Mouse (Mus musculus): ENCODE data around the gene Tnrc6b. TPM values are rescaled to one million over a fixed set of nuclear protein-coding genes. Genes with fewer than 3 reads are reported as not detected.

The Tnrc6b gene
- polyA plus RNA-seq, 1 experiment = 9.4 TPM

- TF ChIP-seq MYOG (IDR thresholded peaks at IDR 0.05; ENCODE audit: control insufficient read depth, extremely low read depth, insufficient read length) (no peak), CTCF (IDR thresholded peaks at IDR 0.05; ENCODE audit: control insufficient read depth, insufficient read depth, insufficient read length) (peak; percentile 70), MYOD1 (IDR thresholded peaks at IDR 0.05; ENCODE audit: control insufficient read depth, insufficient read length, low read depth) (peak; percentile 63), FOSL1 (IDR thresholded peaks at IDR 0.05; ENCODE audit: insufficient read depth, low read length, poor library complexity, severe bottlenecking) (no peak), MAX (IDR thresholded peaks at IDR 0.05) (peak; percentile 54), USF1 (IDR thresholded peaks at IDR 0.05; ENCODE audit: low read depth) (no peak), CEBPB (IDR thresholded peaks at IDR 0.05; ENCODE audit: low read depth) (no peak)
- Histone ChIP-seq H3K4me3 (ENCODE audit: insufficient read depth, poor library complexity, severe bottlenecking) (peak within 1 kb of the TSS; percentile 94), H3K79me3 (ENCODE audit: low read depth) (peaks cover 33% of the 10 kb centered on the region), H3K27me3 (ENCODE audit: control insufficient read depth, insufficient read depth, insufficient read length) (no peaks in the 10 kb centered on the region), H3K36me3 (ENCODE audit: control insufficient read depth, insufficient read depth) (peaks cover 27% of the 10 kb centered on the region), H3K79me2 (ENCODE audit: control insufficient read depth, insufficient read depth) (peaks cover 51% of the 10 kb centered on the region), H3ac (ENCODE audit: control insufficient read depth, insufficient read length, low read depth) (peak within 1 kb of the TSS; percentile 89)
Measured at GRCm38 (mm10) chr15:80948145-80949135, 237.3 kb downstream of the Tnrc6b start, which contains the start of gene Adsl. Gene Adsl (plus strand): TSS chr15:80948490.

GRCm38 (mm10) chr15:80949431-80949830 lies 238.3 kb downstream of the Tnrc6b start:
- TF ChIP-seq USF1 (IDR thresholded peaks at IDR 0.05; ENCODE audit: low read depth) (no peak), CEBPB (IDR thresholded peaks at IDR 0.05; ENCODE audit: low read depth) (no peak), MYOD1 (IDR thresholded peaks at IDR 0.05; ENCODE audit: control insufficient read depth, insufficient read length, low read depth) (no peak), MAX (IDR thresholded peaks at IDR 0.05) (no peak), FOSL1 (IDR thresholded peaks at IDR 0.05; ENCODE audit: insufficient read depth, low read length, poor library complexity, severe bottlenecking) (no peak), CTCF (IDR thresholded peaks at IDR 0.05; ENCODE audit: control insufficient read depth, insufficient read depth, insufficient read length) (no peak), MYOG (IDR thresholded peaks at IDR 0.05; ENCODE audit: control insufficient read depth, extremely low read depth, insufficient read length) (no peak)
- peak overlapping the region; percentile 43 for H3ac ChIP-seq (ENCODE audit: control insufficient read depth, insufficient read length, low read depth)
- H3K4me3 ChIP-seq (ENCODE audit: insufficient read depth, poor library complexity, severe bottlenecking) = peak overlapping the region; percentile 94
- peaks cover 61% of the 10 kb centered on the region for H3K79me2 ChIP-seq (ENCODE audit: control insufficient read depth, insufficient read depth)
- H3K27me3 ChIP-seq (ENCODE audit: control insufficient read depth, insufficient read depth, insufficient read length) = no peaks in the 10 kb centered on the region
- peaks cover 37% of the 10 kb centered on the region for H3K36me3 ChIP-seq (ENCODE audit: control insufficient read depth, insufficient read depth)
- peaks cover 35% of the 10 kb centered on the region for H3K79me3 ChIP-seq (ENCODE audit: low read depth)

GRCm38 (mm10) chr15:80950055-80950454 lies 238.9 kb downstream of the Tnrc6b start:
- TF ChIP-seq CTCF (IDR thresholded peaks at IDR 0.05; ENCODE audit: control insufficient read depth, insufficient read depth, insufficient read length) (no peak), CEBPB (IDR thresholded peaks at IDR 0.05; ENCODE audit: low read depth) (no peak), USF1 (IDR thresholded peaks at IDR 0.05; ENCODE audit: low read depth) (no peak), MYOG (IDR thresholded peaks at IDR 0.05; ENCODE audit: control insufficient read depth, extremely low read depth, insufficient read length) (no peak), MAX (IDR thresholded peaks at IDR 0.05) (no peak), FOSL1 (IDR thresholded peaks at IDR 0.05; ENCODE audit: insufficient read depth, low read length, poor library complexity, severe bottlenecking) (no peak), MYOD1 (IDR thresholded peaks at IDR 0.05; ENCODE audit: control insufficient read depth, insufficient read length, low read depth) (no peak)
- Histone ChIP-seq H3K79me2 (ENCODE audit: control insufficient read depth, insufficient read depth) (peaks cover 67% of the 10 kb centered on the region), H3K36me3 (ENCODE audit: control insufficient read depth, insufficient read depth) (peaks cover 44% of the 10 kb centered on the region), H3K4me3 (ENCODE audit: insufficient read depth, poor library complexity, severe bottlenecking) (no peak overlapping the region), H3K79me3 (ENCODE audit: low read depth) (peaks cover 35% of the 10 kb centered on the region), H3K27me3 (ENCODE audit: control insufficient read depth, insufficient read depth, insufficient read length) (no peaks in the 10 kb centered on the region), H3ac (ENCODE audit: control insufficient read depth, insufficient read length, low read depth) (no peak overlapping the region)

GRCm38 (mm10) chr15:80953971-80954370 lies 242.9 kb downstream of the Tnrc6b start:
- peaks cover 85% of the 10 kb centered on the region for H3K79me2 ChIP-seq (ENCODE audit: control insufficient read depth, insufficient read depth)
- H3K27me3 ChIP-seq (ENCODE audit: control insufficient read depth, insufficient read depth, insufficient read length) = no peaks in the 10 kb centered on the region
- H3K4me3 ChIP-seq (ENCODE audit: insufficient read depth, poor library complexity, severe bottlenecking) = no peak overlapping the region
- no peak overlapping the region for H3ac ChIP-seq (ENCODE audit: control insufficient read depth, insufficient read length, low read depth)
- peaks cover 33% of the 10 kb centered on the region for H3K79me3 ChIP-seq (ENCODE audit: low read depth)
- TF ChIP-seq MYOD1 (IDR thresholded peaks at IDR 0.05; ENCODE audit: control insufficient read depth, insufficient read length, low read depth) = no peak
- no peak for TF ChIP-seq CTCF (IDR thresholded peaks at IDR 0.05; ENCODE audit: control insufficient read depth, insufficient read depth, insufficient read length)
- no peak for TF ChIP-seq MYOG (IDR thresholded peaks at IDR 0.05; ENCODE audit: control insufficient read depth, extremely low read depth, insufficient read length)
- no peak for TF ChIP-seq MAX (IDR thresholded peaks at IDR 0.05)
- TF ChIP-seq CEBPB (IDR thresholded peaks at IDR 0.05; ENCODE audit: low read depth) = no peak
- no peak for TF ChIP-seq USF1 (IDR thresholded peaks at IDR 0.05; ENCODE audit: low read depth)
- TF ChIP-seq FOSL1 (IDR thresholded peaks at IDR 0.05; ENCODE audit: insufficient read depth, low read length, poor library complexity, severe bottlenecking) = no peak
- peaks cover 82% of the 10 kb centered on the region for H3K36me3 ChIP-seq (ENCODE audit: control insufficient read depth, insufficient read depth)

GRCm38 (mm10) chr15:80954861-80955260 lies 243.7 kb downstream of the Tnrc6b start:
- Histone ChIP-seq H3K79me2 (ENCODE audit: control insufficient read depth, insufficient read depth) (peaks cover 76% of the 10 kb centered on the region), H3K4me3 (ENCODE audit: insufficient read depth, poor library complexity, severe bottlenecking) (no peak overlapping the region), H3ac (ENCODE audit: control insufficient read depth, insufficient read length, low read depth) (no peak overlapping the region), H3K27me3 (ENCODE audit: control insufficient read depth, insufficient read depth, insufficient read length) (no peaks in the 10 kb centered on the region), H3K36me3 (ENCODE audit: control insufficient read depth, insufficient read depth) (peaks cover 90% of the 10 kb centered on the region), H3K79me3 (ENCODE audit: low read depth) (peaks cover 24% of the 10 kb centered on the region)
- TF ChIP-seq MYOD1 (IDR thresholded peaks at IDR 0.05; ENCODE audit: control insufficient read depth, insufficient read length, low read depth) (no peak), MAX (IDR thresholded peaks at IDR 0.05) (no peak), CTCF (IDR thresholded peaks at IDR 0.05; ENCODE audit: control insufficient read depth, insufficient read depth, insufficient read length) (no peak), USF1 (IDR thresholded peaks at IDR 0.05; ENCODE audit: low read depth) (no peak), FOSL1 (IDR thresholded peaks at IDR 0.05; ENCODE audit: insufficient read depth, low read length, poor library complexity, severe bottlenecking) (no peak), MYOG (IDR thresholded peaks at IDR 0.05; ENCODE audit: control insufficient read depth, extremely low read depth, insufficient read length) (no peak), CEBPB (IDR thresholded peaks at IDR 0.05; ENCODE audit: low read depth) (no peak)
